Mouse (Mus musculus): ENCODE measurements around the gene Gm20696. TPM values are rescaled to one million over a fixed set of nuclear protein-coding genes. Genes with fewer than 3 reads are reported as not detected.
A peak's percentile ranks its signal among the peaks of the same experiment; 100 is the strongest.

Gene Gm20696
- polyA plus RNA-seq, 2 experiments = 0.16 to 0.33 TPM

DNA sequence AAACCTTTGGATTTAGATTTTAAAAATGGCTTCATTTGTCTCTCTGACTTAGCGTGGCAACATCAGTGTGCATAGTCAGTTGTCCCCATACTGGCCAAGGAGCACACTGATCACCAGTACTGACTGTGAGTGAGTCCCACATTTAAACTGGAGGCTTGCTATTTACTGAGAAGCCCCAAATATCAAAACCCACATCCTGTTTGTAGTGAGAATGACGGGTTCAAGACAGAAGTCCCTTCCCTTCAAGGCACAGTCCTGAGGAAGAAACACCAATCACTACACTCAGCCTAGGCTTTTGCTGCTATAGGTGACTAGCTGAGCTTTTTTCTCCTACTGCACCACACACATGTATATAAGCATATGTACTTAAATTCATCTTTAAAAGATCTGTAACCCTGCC lies 408.9 kb downstream of the Gm20696 start:
- no peak overlapping the region for H3K9ac ChIP-seq (replicated peaks)
- no peak for DNase-seq (ENCODE audit: low read depth in 3 of 3, low spot score in 3 of 3)
- no peak for ATAC-seq (ENCODE audit: insufficient read depth)
- TF ChIP-seq CTCF (IDR thresholded peaks at IDR 0.05; ENCODE audit: low read depth) (no peak), EP300 (IDR thresholded peaks at IDR 0.05; ENCODE audit: low read depth) (no peak)
- no peaks in the 10 kb centered on the region for H3K36me3 ChIP-seq (replicated peaks; ENCODE audit: control insufficient read depth, insufficient read depth, low read depth)
- H3K4me1 ChIP-seq (replicated peaks; ENCODE audit: control insufficient read depth in 2 of 2, insufficient read depth in 2 of 2, low read length in 1 of 2) = peaks cover 0 to 10% of the 10 kb centered on the region in 2 experiments; a peak in 2 of 4 replicates
- no peak overlapping the region for H3K27ac ChIP-seq
- H3K4me2 ChIP-seq (ENCODE audit: low read depth) = no peak overlapping the region
- no peaks in the 10 kb centered on the region for H3K9me3 ChIP-seq (ENCODE audit: control insufficient read depth, low read length)
- 33% methylated on average over 2 of the region's 2 CpGs for WGBS (ENCODE audit: insufficient replicate concordance)
- H3K27me3 ChIP-seq (ENCODE audit: control insufficient read depth, insufficient read depth, low read length) = no peaks in the 10 kb centered on the region
- no peak overlapping the region for H3K4me3 ChIP-seq (ENCODE audit: insufficient read depth in 1 of 2, low read depth in 2 of 2, low read length in 2 of 2)

GRCm38 (mm10) chr6:99253331-99253730 lies 413.3 kb downstream of the Gm20696 start:
- H3K27ac ChIP-seq = no peak overlapping the region
- no peaks in the 10 kb centered on the region for H3K27me3 ChIP-seq (ENCODE audit: control insufficient read depth, insufficient read depth, low read length)
- no peaks in the 10 kb centered on the region for H3K9me3 ChIP-seq (ENCODE audit: control insufficient read depth, low read length)
- H3K4me2 ChIP-seq (ENCODE audit: low read depth) = no peak overlapping the region
- no peak overlapping the region for H3K9ac ChIP-seq (replicated peaks)
- no peaks in the 10 kb centered on the region for H3K36me3 ChIP-seq (replicated peaks; ENCODE audit: control insufficient read depth, insufficient read depth, low read depth)
- DNase-seq (ENCODE audit: low read depth in 3 of 3, low spot score in 3 of 3) = no peak
- 64% methylated on average over 8 of the region's 8 CpGs for WGBS (ENCODE audit: insufficient replicate concordance)
- H3K4me1 ChIP-seq (replicated peaks; ENCODE audit: control insufficient read depth in 2 of 2, insufficient read depth in 2 of 2, low read length in 1 of 2) = 0 out of 4 replicates have a peak, but pooled peaks cover 0 to 4% of the 10 kb centered on the region in 2 experiments
- no peak for ATAC-seq (ENCODE audit: insufficient read depth)
- no peak for TF ChIP-seq CTCF (IDR thresholded peaks at IDR 0.05; ENCODE audit: low read depth)
- no peak for TF ChIP-seq EP300 (IDR thresholded peaks at IDR 0.05; ENCODE audit: low read depth)
- no peak overlapping the region for H3K4me3 ChIP-seq (ENCODE audit: insufficient read depth in 1 of 2, low read depth in 2 of 2, low read length in 2 of 2)

- Histone ChIP-seq H3K27ac (no peak overlapping the region), H3K4me3 (ENCODE audit: insufficient read depth in 1 of 2, low read depth in 2 of 2, low read length in 2 of 2) (no peak overlapping the region), H3K9me3 (ENCODE audit: control insufficient read depth, low read length) (no peaks in the 10 kb centered on the region), H3K27me3 (ENCODE audit: control insufficient read depth, insufficient read depth, low read length) (no peaks in the 10 kb centered on the region), H3K4me1 (replicated peaks; ENCODE audit: control insufficient read depth in 2 of 2, insufficient read depth in 2 of 2, low read length in 1 of 2) (0 out of 4 replicates have a peak, but pooled peaks cover 0 to 4% of the 10 kb centered on the region in 2 experiments), H3K4me2 (ENCODE audit: low read depth) (no peak overlapping the region), H3K9ac (replicated peaks) (no peak overlapping the region), H3K36me3 (replicated peaks; ENCODE audit: control insufficient read depth, insufficient read depth, low read depth) (no peaks in the 10 kb centered on the region)
- 57% methylated on average over 5 of the region's 5 CpGs for WGBS (ENCODE audit: insufficient replicate concordance)
- TF ChIP-seq CTCF (IDR thresholded peaks at IDR 0.05; ENCODE audit: low read depth) (no peak), EP300 (IDR thresholded peaks at IDR 0.05; ENCODE audit: low read depth) (no peak)
- ATAC-seq (ENCODE audit: insufficient read depth) = no peak
- DNase-seq (ENCODE audit: low read depth in 3 of 3, low spot score in 3 of 3) = no peak
Observed at GRCm38 (mm10) chr6:99252816-99253215, 413.8 kb downstream of the Gm20696 start.

DNA sequence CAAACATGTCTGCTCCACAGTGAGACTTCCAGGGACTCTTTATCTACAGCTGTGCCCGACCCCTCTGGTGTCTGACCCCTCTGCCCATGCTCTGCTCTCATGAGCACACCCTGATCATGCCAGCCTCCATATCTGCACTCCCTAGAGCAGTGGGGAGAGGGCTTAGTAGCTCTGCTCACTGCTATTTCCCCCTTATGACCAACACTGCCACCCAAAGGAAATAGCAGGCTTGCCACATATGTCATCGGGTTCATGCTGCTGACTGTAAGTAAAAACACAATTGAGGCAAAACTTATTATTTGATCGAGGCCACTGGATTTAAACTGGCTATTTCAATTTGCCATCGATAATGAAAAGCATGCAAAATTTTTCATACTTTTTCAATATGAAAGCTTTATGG lies 414.7 kb downstream of the Gm20696 start:
- ATAC-seq (ENCODE audit: insufficient read depth) = no peak
- Histone ChIP-seq H3K4me1 (replicated peaks; ENCODE audit: control insufficient read depth in 2 of 2, insufficient read depth in 2 of 2, low read length in 1 of 2) (0 out of 4 replicates have a peak, but pooled peaks cover 0 to 4% of the 10 kb centered on the region in 2 experiments), H3K9ac (replicated peaks) (no peak overlapping the region)

GRCm38 (mm10) chr6:99251222-99251621 lies 415.4 kb downstream of the Gm20696 start:
- H3K9me3 ChIP-seq (ENCODE audit: control insufficient read depth, low read length) = no peaks in the 10 kb centered on the region
- H3K4me1 ChIP-seq (replicated peaks; ENCODE audit: control insufficient read depth in 2 of 2, insufficient read depth in 2 of 2, low read length in 1 of 2) = 0 out of 4 replicates have a peak, but pooled peaks cover 0 to 4% of the 10 kb centered on the region in 2 experiments
- H3K27me3 ChIP-seq (ENCODE audit: control insufficient read depth, insufficient read depth, low read length) = no peaks in the 10 kb centered on the region
- no peak overlapping the region for H3K9ac ChIP-seq (replicated peaks)
- no peak overlapping the region for H3K27ac ChIP-seq
- ATAC-seq (ENCODE audit: insufficient read depth) (no peak), DNase-seq (ENCODE audit: low read depth in 3 of 3, low spot score in 3 of 3) (no peak)
- H3K4me2 ChIP-seq (ENCODE audit: low read depth) = no peak overlapping the region
- no peak overlapping the region for H3K4me3 ChIP-seq (ENCODE audit: insufficient read depth in 1 of 2, low read depth in 2 of 2, low read length in 2 of 2)
- TF ChIP-seq CTCF (IDR thresholded peaks at IDR 0.05; ENCODE audit: low read depth) (no peak), EP300 (IDR thresholded peaks at IDR 0.05; ENCODE audit: low read depth) (no peak)
- no peaks in the 10 kb centered on the region for H3K36me3 ChIP-seq (replicated peaks; ENCODE audit: control insufficient read depth, insufficient read depth, low read depth)
- WGBS (ENCODE audit: insufficient replicate concordance) = 81% methylated on average over 3 of the region's 3 CpGs

More for the DNA sequence above, 414.7 kb downstream of the Gm20696 start:
- Histone ChIP-seq H3K27me3 (ENCODE audit: control insufficient read depth, insufficient read depth, low read length) (no peaks in the 10 kb centered on the region), H3K36me3 (replicated peaks; ENCODE audit: control insufficient read depth, insufficient read depth, low read depth) (no peaks in the 10 kb centered on the region), H3K9me3 (ENCODE audit: control insufficient read depth, low read length) (no peaks in the 10 kb centered on the region), H3K27ac (no peak overlapping the region), H3K4me3 (ENCODE audit: insufficient read depth in 1 of 2, low read depth in 2 of 2, low read length in 2 of 2) (no peak overlapping the region), H3K4me2 (ENCODE audit: low read depth) (no peak overlapping the region)
- 54% methylated on average over 4 of the region's 4 CpGs for WGBS (ENCODE audit: insufficient replicate concordance)
- no peak for DNase-seq (ENCODE audit: low read depth in 3 of 3, low spot score in 3 of 3)
- TF ChIP-seq CTCF (IDR thresholded peaks at IDR 0.05; ENCODE audit: low read depth) (peak; percentile 40), EP300 (IDR thresholded peaks at IDR 0.05; ENCODE audit: low read depth) (no peak)

Measured in liver, embryonic 14.5 days (tissue).